Mouse (Mus musculus) neural tube, embryonic 15.5 days (tissue): ENCODE measurements around the gene Mettl27. TPM values are rescaled to one million over a fixed set of nuclear protein-coding genes. Genes with fewer than 3 reads are reported as not detected.
A peak's percentile ranks its signal among the peaks of the same experiment; 100 is the strongest.

Experiments used
- ATAC-seq: fragments of 200-750 bp; cut with Nextera tagmentation; 2 replicates; pipeline ENCODE4 v1.8.0; 2017; ENCODE audit warnings: mild to moderate bottlenecking, moderate TSS enrichment, moderate library complexity; ENCODE audit not compliant: low FRiP score
- H3K27ac ChIP-seq: fragments of 300-500 bp; sonication (generic); replicated peaks from 2 replicates; pipeline ENCODE4 v1.5.1; 2015; ENCODE audit warnings: mild to moderate bottlenecking, inconsistent platforms
- H3K27me3 ChIP-seq: fragments of 300-500 bp; sonication (generic); replicated peaks from 2 replicates; pipeline ENCODE4 v1.6.1; 2015; ENCODE audit warnings: inconsistent platforms
- H3K36me3 ChIP-seq: fragments of 300-500 bp; sonication (generic); 2 replicates; pipeline ENCODE4 v1.6.1; 2015; ENCODE audit warnings: inconsistent platforms
- H3K4me1 ChIP-seq: fragments of 300-500 bp; sonication (generic); 2 replicates; pipeline ENCODE4 v1.6.1; 2015; ENCODE audit warnings: inconsistent platforms
- H3K4me2 ChIP-seq: fragments of 300-500 bp; sonication (generic); 2 replicates; pipeline ENCODE4 v1.6.1; 2015; ENCODE audit warnings: inconsistent platforms, mild to moderate bottlenecking, moderate library complexity
- H3K4me3 ChIP-seq: fragments of 300-500 bp; sonication (generic); replicated peaks from 2 replicates; pipeline ENCODE4 v1.5.1; 2015; ENCODE audit warnings: mild to moderate bottlenecking, inconsistent platforms
- H3K9ac ChIP-seq: fragments of 300-500 bp; sonication (generic); replicated peaks from 2 replicates; pipeline ENCODE4 v1.6.1; 2015; ENCODE audit warnings: mild to moderate bottlenecking, inconsistent platforms
- H3K9me3 ChIP-seq: fragments of 300-500 bp; sonication (generic); replicated peaks from 2 replicates; pipeline ENCODE4 v1.6.1; 2016; ENCODE audit warnings: inconsistent platforms
- WGBS: fragments of 180-500 bp; shearing (Covaris S2); methylation state at CpG from one replicate; pipeline ENCODE4 v1.1.7; 2015; ENCODE audit warnings: mixed read lengths; 5-methylcytosine and 5-hydroxymethylcytosine counted together
- polyA plus RNA-seq: library from polyadenylated mRNA; unstranded; fragments of >200 nt; fragmentation: Nextera tagmentation; extraction: Ambion mirVana; gene quantifications from 2 replicates; pipeline ENCODE4 v1.2.1, GENCODE M21; 2015

Gene Mettl27
- polyA plus RNA-seq, 1 experiment from 2014 or later, result 4.2 TPM

DNA sequence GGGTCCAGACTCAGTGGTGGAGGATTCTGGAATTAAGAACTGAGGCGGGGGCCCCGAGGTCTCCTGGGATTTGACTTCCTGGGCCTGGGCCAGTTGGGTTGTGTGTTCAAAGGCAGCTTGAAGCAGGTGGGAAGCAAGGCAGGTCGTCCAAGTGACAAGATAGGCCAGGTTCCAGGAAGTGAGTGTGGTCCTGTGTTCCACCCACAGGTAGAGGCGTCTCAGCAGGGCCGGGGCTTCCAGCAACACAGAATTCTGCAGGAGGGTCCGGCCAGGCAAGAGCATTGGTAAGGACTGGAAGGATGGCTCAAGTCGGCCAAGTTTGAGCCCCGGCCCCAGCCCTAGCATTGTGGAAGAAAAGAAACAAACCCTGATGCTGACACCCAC, 30.5 kb upstream of the Mettl27 start:
- no peak overlapping the region for H3K27ac ChIP-seq

DNA sequence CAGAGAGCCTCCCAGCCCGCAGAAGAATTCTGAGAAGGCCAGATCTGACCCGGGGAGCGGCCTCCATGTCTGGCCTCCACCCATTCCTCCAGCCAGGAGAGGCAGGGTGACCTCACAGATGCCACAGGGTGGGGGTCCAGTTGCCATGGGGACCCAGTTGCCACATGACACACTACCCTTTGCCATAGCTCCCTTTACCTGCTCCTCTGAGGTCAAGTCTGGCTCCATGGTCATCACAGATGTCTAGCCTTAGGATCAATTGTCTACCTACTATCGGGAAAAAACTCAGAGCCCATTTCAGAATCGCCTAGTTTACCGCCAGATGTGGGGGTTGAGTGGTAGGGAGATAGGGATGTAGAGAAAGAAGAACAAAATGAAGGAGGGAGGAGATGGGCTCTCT, 25.5 kb upstream of the Mettl27 start, which contains the start of gene Tmem270:
TSS of gene Tmem270 (minus strand) at position 101 of the 400 bp plus-strand sequence.
- H3K4me3 ChIP-seq, result no peak within 1 kb of the TSS
- no peak for ATAC-seq
- WGBS, result 81% methylated on average over 6 of the region's 6 CpGs
- no peak within 1 kb of the TSS for H3K27ac ChIP-seq
- no peaks in the 10 kb centered on the region for H3K9me3 ChIP-seq
- 0 out of 2 replicates have a peak, but pooled peaks cover 4% of the 10 kb centered on the region for H3K4me1 ChIP-seq
- H3K27me3 ChIP-seq, result no peaks in the 10 kb centered on the region
- no peaks in the 10 kb centered on the region for H3K36me3 ChIP-seq
- H3K4me2 ChIP-seq, result no peak within 1 kb of the TSS
- H3K9ac ChIP-seq, result no peak within 1 kb of the TSS

More for the DNA sequence above, 30.5 kb upstream of the Mettl27 start:
- Histone ChIP-seq H3K9me3 (no peaks in the 10 kb centered on the region), H3K4me3 (no peak overlapping the region), H3K27me3 (no peaks in the 10 kb centered on the region), H3K9ac (no peak overlapping the region), H3K4me1 (peaks cover 4% of the 10 kb centered on the region), H3K36me3 (no peaks in the 10 kb centered on the region), H3K4me2 (no peak overlapping the region)
- 71% methylated on average over 8 of the region's 8 CpGs for WGBS
- no peak for ATAC-seq

DNA sequence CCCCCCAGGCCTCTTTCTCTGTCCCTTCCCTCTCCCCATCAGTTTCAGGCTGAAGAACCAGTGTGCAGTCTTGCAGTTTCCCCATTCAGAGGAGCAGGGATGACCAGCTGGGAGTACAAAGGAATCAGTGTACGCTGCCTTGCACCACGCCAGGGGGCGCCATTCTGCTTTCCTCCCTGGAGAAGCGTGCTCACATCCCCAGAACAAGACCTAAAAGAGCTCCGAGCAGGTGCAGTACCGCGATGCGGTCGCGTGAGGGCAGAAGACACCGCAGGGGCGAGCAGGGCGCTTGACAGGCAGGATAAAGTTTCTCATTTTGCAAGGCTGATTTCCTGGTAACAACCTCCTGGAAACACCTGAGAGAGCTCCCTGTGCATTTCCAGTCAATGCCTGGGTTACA, 25.0 kb upstream of the Mettl27 start:
- peak; percentile 65; the same call in 1 of the 2 replicates for ATAC-seq
- Histone ChIP-seq H3K36me3 (no peaks in the 10 kb centered on the region), H3K4me3 (no peak overlapping the region), H3K27ac (no peak overlapping the region), H3K4me2 (no peak overlapping the region), H3K9me3 (no peaks in the 10 kb centered on the region), H3K27me3 (no peaks in the 10 kb centered on the region), H3K9ac (no peak overlapping the region), H3K4me1 (0 out of 2 replicates have a peak, but pooled peaks cover 4% of the 10 kb centered on the region)
- 0% methylated on average over 13 of the region's 13 CpGs for WGBS

DNA sequence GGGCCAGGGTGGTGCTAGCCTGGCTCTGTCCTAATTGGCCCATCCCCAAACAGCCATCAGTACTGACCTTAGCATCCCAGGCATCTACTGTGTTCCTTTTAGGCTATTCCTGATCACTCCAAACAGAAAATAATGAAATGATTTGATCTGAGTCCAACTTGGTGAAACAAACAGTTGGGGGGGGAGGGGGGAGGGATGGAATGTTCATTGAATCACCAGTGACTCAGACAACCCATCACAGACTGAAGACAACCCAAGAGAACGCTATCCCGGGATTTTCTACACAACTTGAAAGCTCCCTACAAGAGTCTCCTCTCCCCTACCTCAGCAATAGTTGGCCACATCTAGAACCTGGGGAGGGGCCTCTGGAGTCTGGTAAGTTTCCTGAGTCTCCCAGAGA, 20.3 kb upstream of the Mettl27 start:
- ATAC-seq, result no peak
- Histone ChIP-seq H3K4me1 (0 out of 2 replicates have a peak, but pooled peaks cover 2% of the 10 kb centered on the region), H3K9ac (no peak overlapping the region), H3K9me3 (no peaks in the 10 kb centered on the region), H3K4me2 (no peak overlapping the region), H3K27ac (no peak overlapping the region), H3K36me3 (no peaks in the 10 kb centered on the region), H3K27me3 (no peaks in the 10 kb centered on the region), H3K4me3 (no peak overlapping the region)
- 89% methylated on average over 2 of the region's 2 CpGs for WGBS

DNA sequence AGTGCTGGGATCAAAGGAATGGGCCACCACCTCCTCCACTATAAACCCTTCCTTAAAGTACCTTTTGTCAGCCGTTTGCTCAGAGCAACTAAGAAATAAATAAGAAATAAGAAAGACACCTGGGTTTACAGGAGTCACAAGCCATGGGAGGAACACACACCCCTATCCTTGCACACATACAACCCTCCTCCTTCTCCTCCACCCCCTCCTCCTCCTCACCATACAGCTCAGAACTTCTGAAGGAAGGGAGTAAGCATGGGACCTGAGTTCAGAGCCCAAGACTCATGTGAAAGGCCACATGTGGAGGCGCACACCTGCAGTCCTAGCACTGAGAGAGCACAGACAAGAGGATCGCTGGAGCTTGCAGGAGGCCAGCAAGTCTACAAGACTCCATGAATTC, 18.8 kb upstream of the Mettl27 start:
- H3K27me3 ChIP-seq, result no peaks in the 10 kb centered on the region
- no peak overlapping the region for H3K4me2 ChIP-seq
- no peak overlapping the region for H3K27ac ChIP-seq
- no peak overlapping the region for H3K4me3 ChIP-seq
- ATAC-seq, result no peak
- WGBS, result 76% methylated on average over 3 of the region's 3 CpGs
- H3K36me3 ChIP-seq, result no peaks in the 10 kb centered on the region
- H3K9ac ChIP-seq, result no peak overlapping the region
- H3K4me1 ChIP-seq, result no peaks in the 10 kb centered on the region
- no peaks in the 10 kb centered on the region for H3K9me3 ChIP-seq

DNA sequence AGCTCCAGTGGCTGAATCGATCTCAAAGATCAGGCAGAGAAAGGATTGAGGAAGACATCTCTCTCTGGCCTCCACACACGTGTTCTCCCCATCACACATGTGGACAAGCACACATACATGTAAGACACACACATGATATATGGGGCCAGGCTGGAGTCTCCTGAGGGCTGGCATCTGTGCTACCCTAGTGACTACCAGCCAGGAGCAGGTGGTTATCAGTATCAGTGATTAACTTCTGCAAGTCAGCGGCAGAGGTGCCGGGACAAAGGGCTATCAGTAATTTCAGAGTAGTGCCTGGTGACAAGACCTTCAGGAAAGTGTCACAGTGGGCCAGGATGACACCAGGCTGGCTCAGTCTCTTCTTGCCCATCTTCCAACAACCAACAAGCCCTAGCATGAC, 18.4 kb upstream of the Mettl27 start:
- Histone ChIP-seq H3K36me3 (no peaks in the 10 kb centered on the region), H3K27ac (no peak overlapping the region), H3K4me2 (no peak overlapping the region), H3K9ac (no peak overlapping the region), H3K4me1 (no peaks in the 10 kb centered on the region), H3K4me3 (no peak overlapping the region), H3K9me3 (no peaks in the 10 kb centered on the region), H3K27me3 (no peaks in the 10 kb centered on the region)
- 85% methylated on average over 4 of the region's 4 CpGs for WGBS
- no peak for ATAC-seq

DNA sequence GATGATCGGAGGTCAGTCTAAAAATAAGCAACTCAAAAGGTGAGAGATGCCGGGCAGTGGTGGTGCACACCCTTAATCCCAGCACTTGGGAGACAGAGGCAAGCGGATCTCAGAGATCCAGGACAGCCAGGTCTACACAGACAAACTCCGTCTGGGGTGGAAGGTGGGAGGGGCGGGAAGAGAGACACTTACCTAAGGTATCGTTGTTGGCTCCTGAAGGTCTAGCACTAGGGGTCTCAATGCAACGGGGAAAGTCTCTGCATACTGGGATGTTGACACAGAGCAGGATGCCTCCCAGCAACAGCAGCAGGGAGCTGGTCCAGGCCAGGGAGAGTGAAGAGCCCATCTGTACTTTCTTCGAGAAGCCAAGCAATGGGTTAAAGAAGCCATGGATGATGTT, 17.7 kb upstream of the Mettl27 start:
- Histone ChIP-seq H3K27ac (no peak overlapping the region), H3K36me3 (no peaks in the 10 kb centered on the region), H3K4me3 (no peak overlapping the region), H3K9ac (no peak overlapping the region), H3K4me2 (no peak overlapping the region), H3K9me3 (no peaks in the 10 kb centered on the region), H3K4me1 (no peaks in the 10 kb centered on the region), H3K27me3 (no peaks in the 10 kb centered on the region)
- 87% methylated on average over 8 of the region's 8 CpGs for WGBS
- no peak for ATAC-seq

DNA sequence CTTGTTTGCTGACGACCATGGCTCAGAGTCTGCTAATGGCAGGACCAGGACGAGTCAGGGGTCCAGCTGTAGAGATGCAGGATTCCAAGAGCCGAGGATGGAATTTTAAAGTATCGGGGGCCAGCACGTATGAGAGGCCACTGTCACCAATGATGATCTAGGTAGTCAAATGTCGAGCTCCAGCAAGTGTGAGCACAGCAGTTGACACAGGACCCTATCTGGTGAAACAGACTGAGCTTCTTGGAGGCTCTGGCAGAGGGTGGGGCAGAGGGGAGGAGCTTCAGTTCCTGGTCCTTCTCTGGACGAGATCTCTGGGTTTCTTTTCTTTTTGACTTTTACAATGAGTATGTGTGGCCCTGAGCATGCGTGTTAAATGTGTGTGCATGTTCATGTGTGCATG, 16.9 kb upstream of the Mettl27 start, which contains the start of gene Cldn13:
TSS of gene Cldn13 (minus strand) at position 216 of the 400 bp plus-strand sequence.
- ATAC-seq, result no peak
- H3K4me1 ChIP-seq, result no peaks in the 10 kb centered on the region
- H3K36me3 ChIP-seq, result no peaks in the 10 kb centered on the region
- H3K9me3 ChIP-seq, result no peaks in the 10 kb centered on the region
- H3K27me3 ChIP-seq, result no peaks in the 10 kb centered on the region
- H3K4me2 ChIP-seq, result no peak within 1 kb of the TSS
- no peak within 1 kb of the TSS for H3K9ac ChIP-seq
- WGBS, result 84% methylated on average over 8 of the region's 8 CpGs
- H3K27ac ChIP-seq, result no peak within 1 kb of the TSS
- H3K4me3 ChIP-seq, result no peak within 1 kb of the TSS

DNA sequence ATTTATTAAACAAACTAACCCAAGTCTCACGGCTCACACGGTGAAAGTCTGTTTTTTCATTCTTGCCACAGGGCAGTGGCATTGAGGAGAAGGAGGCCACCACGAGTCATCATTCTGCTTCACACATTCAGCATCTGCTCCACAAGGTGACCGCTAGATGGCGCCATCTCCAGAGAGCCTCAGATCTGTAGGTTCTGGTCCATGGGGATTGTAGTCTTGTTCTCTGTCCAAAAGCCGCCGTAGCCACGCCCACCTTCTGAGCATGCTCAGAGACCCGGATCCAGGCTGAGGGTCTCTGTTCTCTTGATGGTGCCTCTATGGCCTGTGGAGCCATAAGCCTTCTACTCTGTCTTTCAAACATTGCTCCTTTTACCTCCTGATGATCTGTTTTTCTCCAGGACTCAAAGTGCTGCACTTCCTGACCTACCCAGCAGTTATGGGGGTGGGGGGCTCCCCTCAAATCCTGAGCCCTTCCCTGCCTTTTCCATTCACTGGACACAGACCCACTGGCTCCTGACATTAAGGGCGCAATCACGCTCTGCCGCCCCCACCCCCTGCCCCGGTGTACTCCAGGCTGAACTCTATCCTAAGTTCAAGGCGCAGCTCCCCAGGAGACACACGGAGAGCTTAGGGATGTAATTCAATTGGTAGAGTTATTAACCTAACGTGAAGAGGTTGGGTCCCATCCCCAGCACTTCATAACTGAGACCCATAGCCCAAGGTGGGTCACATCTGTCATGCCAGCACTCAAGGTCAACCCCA, 13.9 kb upstream of the Mettl27 start:
- no peak overlapping the region for H3K27ac ChIP-seq
- no peaks in the 10 kb centered on the region for H3K4me1 ChIP-seq
- H3K27me3 ChIP-seq, result no peaks in the 10 kb centered on the region
- H3K9me3 ChIP-seq, result no peaks in the 10 kb centered on the region
- 54% methylated on average over 16 of the region's 16 CpGs for WGBS
- H3K36me3 ChIP-seq, result no peaks in the 10 kb centered on the region
- H3K9ac ChIP-seq, result no peak overlapping the region
- no peak overlapping the region for H3K4me2 ChIP-seq
- H3K4me3 ChIP-seq, result no peak overlapping the region
- ATAC-seq, result no peak

DNA sequence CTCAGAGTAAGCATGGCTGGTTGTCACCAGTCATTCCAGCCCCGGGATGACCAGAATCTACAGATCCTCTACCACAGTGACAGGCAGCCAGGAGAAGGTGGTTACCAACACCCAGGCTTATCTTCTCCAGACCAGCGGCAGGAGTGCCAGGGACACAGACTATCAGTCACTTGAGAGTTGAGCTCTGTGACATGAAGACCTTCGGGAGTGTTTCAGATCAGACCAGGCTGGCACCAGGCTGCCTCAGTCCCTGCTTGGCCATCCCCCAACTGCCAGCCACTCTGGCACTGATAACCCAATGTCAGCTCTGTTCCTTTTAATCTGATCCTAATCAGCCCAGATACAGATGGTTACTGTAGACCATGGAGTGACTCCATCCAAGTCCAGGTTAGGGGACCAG, 13.1 kb upstream of the Mettl27 start:
- Histone ChIP-seq H3K4me2 (no peak overlapping the region), H3K4me1 (no peaks in the 10 kb centered on the region), H3K27ac (no peak overlapping the region), H3K9ac (no peak overlapping the region), H3K4me3 (no peak overlapping the region), H3K27me3 (no peaks in the 10 kb centered on the region), H3K36me3 (no peaks in the 10 kb centered on the region), H3K9me3 (no peaks in the 10 kb centered on the region)
- no peak for ATAC-seq
- WGBS, result 96% methylated on average over 3 of the region's 3 CpGs

DNA sequence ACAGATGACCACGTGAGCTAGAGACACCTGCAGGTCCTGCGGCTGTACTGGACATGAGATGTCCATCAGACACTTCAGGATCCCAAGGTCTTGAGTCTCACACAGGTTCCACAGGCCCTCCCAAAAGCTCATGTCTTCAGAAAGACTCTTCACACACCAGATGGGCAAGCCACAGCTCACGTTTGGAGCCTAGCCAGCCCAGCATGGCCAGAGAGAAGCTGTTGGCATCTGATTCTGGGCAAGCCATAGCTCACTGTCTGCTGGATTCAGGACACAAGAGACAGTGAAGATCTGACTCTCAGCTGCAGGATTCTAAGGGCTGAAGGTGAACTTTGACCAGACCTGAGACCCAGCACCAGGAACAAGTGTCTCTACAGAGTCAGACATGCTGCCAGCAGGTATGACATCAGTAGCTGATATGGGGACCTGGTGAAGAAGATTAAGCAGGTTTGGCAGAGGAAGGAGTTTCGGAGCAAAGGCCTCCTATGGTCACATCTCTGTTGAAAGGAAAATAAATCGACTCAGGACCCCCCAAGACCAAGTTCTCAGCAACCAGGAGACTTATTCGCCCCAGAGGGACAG, 12.0 kb upstream of the Mettl27 start:
- no peak overlapping the region for H3K27ac ChIP-seq
- H3K4me1 ChIP-seq, result no peaks in the 10 kb centered on the region
- no peaks in the 10 kb centered on the region for H3K36me3 ChIP-seq
- H3K27me3 ChIP-seq, result no peaks in the 10 kb centered on the region
- ATAC-seq, result no peak
- no peak overlapping the region for H3K4me3 ChIP-seq
- WGBS, result 81% methylated on average over 6 of the region's 6 CpGs
- H3K9ac ChIP-seq, result no peak overlapping the region
- no peaks in the 10 kb centered on the region for H3K9me3 ChIP-seq
- H3K4me2 ChIP-seq, result no peak overlapping the region

DNA sequence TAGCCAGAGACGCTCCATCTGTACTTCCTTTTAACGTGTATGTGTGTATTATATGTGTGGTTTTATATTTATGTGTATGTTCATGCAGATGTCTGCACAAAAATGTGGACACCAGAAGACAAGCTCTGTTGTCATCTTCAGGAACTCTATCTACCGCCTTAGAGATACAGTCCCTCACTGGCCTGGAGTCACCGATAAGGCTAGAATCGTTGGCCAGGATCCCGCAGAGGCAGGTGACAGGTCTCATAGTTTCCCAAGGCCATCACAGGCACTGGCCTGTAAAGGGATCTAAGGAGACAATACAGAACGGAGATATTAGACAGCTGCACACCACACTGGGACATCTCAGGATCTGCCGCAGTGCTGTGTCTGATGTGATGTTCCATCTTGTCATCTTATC, 11.1 kb upstream of the Mettl27 start:
- Histone ChIP-seq H3K27ac (no peak overlapping the region), H3K9ac (no peak overlapping the region), H3K36me3 (no peaks in the 10 kb centered on the region), H3K4me1 (no peaks in the 10 kb centered on the region), H3K9me3 (no peaks in the 10 kb centered on the region), H3K4me3 (no peak overlapping the region), H3K27me3 (no peaks in the 10 kb centered on the region), H3K4me2 (no peak overlapping the region)
- no peak for ATAC-seq
- 89% methylated on average over 8 of the region's 8 CpGs for WGBS
